8 mouse cellular contexts compared by ENCODE assay signal in the genomic region with DNA sequence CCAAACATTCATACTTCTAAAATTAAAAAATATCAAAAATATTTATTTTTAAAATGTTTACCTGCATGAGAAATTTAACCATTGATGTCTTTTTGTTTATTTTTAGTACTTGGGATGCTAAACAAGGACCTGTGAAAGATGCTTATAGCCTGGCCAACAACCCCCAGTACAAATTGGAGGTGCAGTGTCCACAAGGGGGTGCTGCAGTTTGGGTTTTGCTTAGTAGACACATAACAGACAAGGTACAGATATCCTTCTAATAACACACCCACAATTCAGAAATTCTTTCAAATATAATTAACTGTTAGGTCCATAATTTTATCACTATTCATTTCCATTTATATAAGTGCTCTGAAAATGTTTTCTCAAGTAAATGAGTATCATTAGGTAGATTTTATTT. TPM values are rescaled to one million over a fixed set of nuclear protein-coding genes. Genes with fewer than 3 reads are reported as not detected.
A peak's percentile ranks its signal among the peaks of the same experiment; 100 is the strongest.
DNase-seq lines count a peak whose midpoint lies in the region; ATAC-seq and TF ChIP-seq lines count a peak whose summit lies in the region.
"Had no signal": no experiment of that assay in that cellular context is flagged by ENCODE, and none has a peak within 500 bp of the region (broad histone marks: within the 10 kb centered on the region; RNA-seq: fewer than 3 reads in every experiment).

No protein-coding gene starts in this region.

- H3K4me3 ChIP-seq in liver, embryonic 11.5 days (ENCODE audit: low read depth, low read length), result no peak overlapping the region
- H3K4me3 ChIP-seq in MEL (ENCODE audit: control insufficient read depth in 1 of 2, insufficient read depth in 1 of 2, low read depth in 2 of 2, low read length in 2 of 2), result no peak overlapping the region
- no peak overlapping the region for H3K4me3 ChIP-seq in embryonic facial prominence, embryonic 10.5 days
- H3K4me3 ChIP-seq: megakaryocyte, embryonic 14.5 days had no signal

- H3K79me2 ChIP-seq in MEL (ENCODE audit: control insufficient read depth, insufficient read depth, low read length, poor library complexity), result no peaks in the 10 kb centered on the region

- peaks cover 33% of the 10 kb centered on the region for H3K36me3 ChIP-seq in liver, embryonic 11.5 days (ENCODE audit: control insufficient read depth, insufficient read depth, low read length)
- H3K36me3 ChIP-seq in MEL (ENCODE audit: control insufficient read depth in 1 of 2, insufficient read depth in 2 of 2, low read length in 2 of 2), result peaks cover 14 to 31% of the 10 kb centered on the region in 2 experiments
- H3K36me3 ChIP-seq in embryonic facial prominence, embryonic 10.5 days (replicated peaks), result peaks cover 71% of the 10 kb centered on the region

- peak; percentile 43 to 74 (median 70) for TF ChIP-seq CTCF in MEL (IDR thresholded peaks at IDR 0.05 in 2 of 3, conservative IDR thresholded peaks at IDR 0.05 in 1 of 3; ENCODE audit: control insufficient read depth in 1 of 3, insufficient read depth in 1 of 3, low read depth in 2 of 3, low read length in 3 of 3, poor library complexity in 1 of 3, severe bottlenecking in 1 of 3)

- H3K27me3 ChIP-seq in liver, embryonic 11.5 days (replicated peaks; ENCODE audit: control insufficient read depth, insufficient read depth, low read length), result no peaks in the 10 kb centered on the region
- no peaks in the 10 kb centered on the region for H3K27me3 ChIP-seq in MEL (ENCODE audit: control insufficient read depth in 1 of 2, insufficient read depth in 2 of 2, low read length in 2 of 2)
- no peaks in the 10 kb centered on the region for H3K27me3 ChIP-seq in embryonic facial prominence, embryonic 10.5 days (replicated peaks; ENCODE audit: low read depth, poor library complexity, severe bottlenecking)
- H3K27me3 ChIP-seq: megakaryocyte, embryonic 14.5 days had no signal

- no peak for ATAC-seq in liver, embryonic 11.5 days (replicated peaks; ENCODE audit: low FRiP score)

- peak; percentile 62 for TF ChIP-seq RAD21 in MEL (IDR thresholded peaks at IDR 0.05; ENCODE audit: low read depth, low read length)

- no peaks in the 10 kb centered on the region for H3K4me1 ChIP-seq in liver, embryonic 11.5 days (replicated peaks; ENCODE audit: control insufficient read depth, insufficient read depth, low read length)
- peaks cover 0 to 5% of the 10 kb centered on the region in 2 experiments; a peak in 3 of 4 replicates for H3K4me1 ChIP-seq in MEL (ENCODE audit: control insufficient read depth in 1 of 2, insufficient read depth in 2 of 2, low read length in 2 of 2)
- no peaks in the 10 kb centered on the region for H3K4me1 ChIP-seq in embryonic facial prominence, embryonic 10.5 days

- TF ChIP-seq EP300 in MEL (IDR thresholded peaks at IDR 0.05; ENCODE audit: low read depth in 1 of 2, low read length in 2 of 2), result no peak

- no peak overlapping the region for H3K4me2 ChIP-seq in liver, embryonic 11.5 days

- DNase-seq in liver (peak; percentile 77), MEL (ENCODE audit: low read depth, low spot score) (peak; percentile 72)
- DNase-seq in liver, embryonic 11.5 days (ENCODE audit: low spot score), result no peak
- peak; percentile 82 to 89 for DNase-seq in adrenal gland, postnatal 36 days
- peak; percentile 66 for DNase-seq in embryonic facial prominence, embryonic 10.5 days (ENCODE audit: low spot score)
- peak; percentile 85 for DNase-seq in left cerebral cortex, postnatal 4 days
- peak; percentile 34 for DNase-seq in retina, postnatal 7 days (ENCODE audit: low read depth, low spot score)

- no peak overlapping the region for H3K9ac ChIP-seq in liver, embryonic 11.5 days (ENCODE audit: low read depth, low read length)
- H3K9ac ChIP-seq in MEL (ENCODE audit: control insufficient read depth, low read depth, low read length, poor library complexity, severe bottlenecking), result no peak overlapping the region

- no peak overlapping the region for H3K27ac ChIP-seq in liver, embryonic 11.5 days (ENCODE audit: low read depth, low read length)
- no peak overlapping the region for H3K27ac ChIP-seq in MEL (ENCODE audit: control insufficient read depth, low read depth, low read length)
- no peak overlapping the region for H3K27ac ChIP-seq in embryonic facial prominence, embryonic 10.5 days (replicated peaks)

- no peaks in the 10 kb centered on the region for H3K9me3 ChIP-seq in liver, embryonic 11.5 days (ENCODE audit: control insufficient read depth, low read length)
- no peaks in the 10 kb centered on the region for H3K9me3 ChIP-seq in MEL (replicated peaks; ENCODE audit: insufficient read depth, low read length)
- H3K9me3 ChIP-seq in embryonic facial prominence, embryonic 10.5 days, result no peaks in the 10 kb centered on the region
- H3K9me3 ChIP-seq: megakaryocyte, embryonic 14.5 days had no signal

- intact Hi-C loops in left cerebral cortex, postnatal 4 days (cut with DNase I), result loop anchor here (10.0 kb wide), 1 partner anchor 331 kb away; no protein-coding TSS in a partner anchor

- TF ChIP-seq POLR2A in MEL (IDR thresholded peaks at IDR 0.05; ENCODE audit: control insufficient read depth in 1 of 2, insufficient read depth in 1 of 2, low read depth in 1 of 2, low read length in 2 of 2, poor library complexity in 1 of 2), result no peak

TF ChIP-seq in MEL, 35 proteins besides CTCF, POLR2A, EP300 and RAD21:
- 0 out of 2 replicates have a peak, but pooled peaks have one; percentile 27 for TF ChIP-seq ZC3H11A (IDR thresholded peaks at IDR 0.05; ENCODE audit: low read depth, low read length)
- TF ChIP-seq SMC3 (IDR thresholded peaks at IDR 0.05; ENCODE audit: low read depth, low read length), result peak; percentile 66
- no peak for TF ChIP-seq CHD1 (IDR thresholded peaks at IDR 0.05; ENCODE audit: low read depth, low read length)

RNA-seq across cellular contexts. Expression of a gene that starts 28.9 kb away (rescaled TPM):
- polyA plus RNA-seq in liver, embryonic 11.5 days (2014; fragmentation: Nextera tagmentation; extraction: Ambion mirVana), result 34.4 and 39.0 TPM in 2 replicates
- total RNA-seq in MEL (2012; rRNA removed), result 23.2 and 24.9 TPM in 2 replicates
- polyA plus RNA-seq in MEL (2012; ENCODE audit: insufficient read depth in 1 of 2, insufficient read length in 2 of 2, low read depth in 1 of 2, low replicate concordance in 2 of 2, missing spikeins in 1 of 2), result 10 to 100 TPM; 30.0 to 83.7 TPM
- 10 to 100 TPM; 43.5 to 45.0 TPM for total RNA-seq in adrenal gland, postnatal 36 days (2021)
- 28.3 TPM in 2 replicates for polyA plus RNA-seq in embryonic facial prominence, embryonic 10.5 days (2016; fragmentation: Nextera tagmentation; extraction: Ambion mirVana)
- total RNA-seq in left cerebral cortex, postnatal 4 days (2021), result 10 to 100 TPM; 60.9 to 61.4 TPM

RNA-seq across cellular contexts. Expression of a gene that starts 41.7 kb away (rescaled TPM):
- polyA plus RNA-seq in liver, embryonic 11.5 days (2014; fragmentation: Nextera tagmentation; extraction: Ambion mirVana), result 1.7 and 1.9 TPM in 2 replicates
- 0.03 and 0.04 TPM in 2 replicates for total RNA-seq in MEL (2012; rRNA removed)
- polyA plus RNA-seq in MEL (2012; ENCODE audit: insufficient read depth in 1 of 2, insufficient read length in 2 of 2, low read depth in 1 of 2, low replicate concordance in 2 of 2, missing spikeins in 1 of 2), result under 1 TPM in 1 of 2 experiments, not detected in 1; 0.11 TPM
- total RNA-seq in adrenal gland, postnatal 36 days (2021), result 1 to 10 TPM; 1.5 to 1.7 TPM
- 4.7 and 5.0 TPM in 2 replicates for polyA plus RNA-seq in embryonic facial prominence, embryonic 10.5 days (2016; fragmentation: Nextera tagmentation; extraction: Ambion mirVana)
- total RNA-seq in left cerebral cortex, postnatal 4 days (2021), result 1 to 10 TPM; 1.8 to 2.4 TPM
